Mouse (Mus musculus): Measurements from ENCODE around the gene Btbd1. TPM values are rescaled to one million over a fixed set of nuclear protein-coding genes. Genes with fewer than 3 reads are reported as not detected.

Gene Btbd1
- polyA plus RNA-seq (2015; fragmentation: Nextera tagmentation; extraction: Ambion mirVana): 37.9 and 40.6 TPM in 2 replicates

DNA sequence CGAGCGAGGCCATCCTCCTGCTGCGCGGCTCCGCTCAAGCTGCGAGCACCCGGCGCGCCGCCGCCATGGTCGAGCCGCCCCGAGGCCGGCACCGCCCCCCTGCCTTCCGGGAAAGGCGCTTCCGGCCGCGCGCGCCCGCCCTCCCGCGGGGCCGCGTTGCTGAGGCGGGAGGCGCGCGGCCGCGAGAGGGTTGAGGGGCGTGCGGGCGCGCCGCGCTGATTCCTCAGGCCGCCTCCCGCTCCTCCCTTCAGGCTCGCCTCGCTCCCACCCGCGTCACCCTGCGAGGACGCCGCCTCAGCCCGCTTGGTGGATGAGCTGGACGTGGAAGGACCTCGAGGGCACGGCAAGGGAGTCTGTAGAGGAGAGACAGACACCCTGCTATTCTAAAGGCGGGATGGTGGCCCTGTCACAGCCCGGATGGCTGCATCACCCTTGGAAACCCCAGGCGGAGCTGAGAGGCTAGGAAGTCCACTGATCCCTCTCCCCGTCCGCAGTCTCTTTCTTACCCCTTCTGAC, at the start of gene Btbd1:
Gene Btbd1 (minus strand): TSS at position 53 of the 516 bp plus-strand sequence.
- H3K4me1 ChIP-seq (replicated peaks; ENCODE audit: control insufficient read depth, insufficient read depth): peaks cover 6% of the 10 kb centered on the region
- H3K4me2 ChIP-seq (replicated peaks; ENCODE audit: low read depth): peak within 1 kb of the TSS; percentile 71
- peak within 1 kb of the TSS; percentile 94 for H3K27ac ChIP-seq (replicated peaks)
- H3K36me3 ChIP-seq (ENCODE audit: control insufficient read depth, insufficient read depth, low read length): no peaks in the 10 kb centered on the region
- ATAC-seq (ENCODE audit: low FRiP score, low TSS enrichment) (peak; percentile 94), DNase-seq (ENCODE audit: low spot score) (peak; percentile 87)
- WGBS: under 1% methylated on average over 39 of the region's 58 CpGs
- H3K9ac ChIP-seq (ENCODE audit: low read length): peak within 1 kb of the TSS; percentile 84
- H3K4me3 ChIP-seq (ENCODE audit: low read depth, low read length): peak within 1 kb of the TSS; percentile 83
- H3K27me3 ChIP-seq (ENCODE audit: control insufficient read depth, insufficient read depth, low read length): no peaks in the 10 kb centered on the region
- no peak for TF ChIP-seq EP300 (optimal IDR thresholded peaks at IDR 0.05)
- TF ChIP-seq CTCF (IDR thresholded peaks at IDR 0.05; ENCODE audit: low read depth): peak; percentile 5; the same call in 1 of the 2 replicates
- no peaks in the 10 kb centered on the region for H3K9me3 ChIP-seq (ENCODE audit: control insufficient read depth, low read length)

DNA sequence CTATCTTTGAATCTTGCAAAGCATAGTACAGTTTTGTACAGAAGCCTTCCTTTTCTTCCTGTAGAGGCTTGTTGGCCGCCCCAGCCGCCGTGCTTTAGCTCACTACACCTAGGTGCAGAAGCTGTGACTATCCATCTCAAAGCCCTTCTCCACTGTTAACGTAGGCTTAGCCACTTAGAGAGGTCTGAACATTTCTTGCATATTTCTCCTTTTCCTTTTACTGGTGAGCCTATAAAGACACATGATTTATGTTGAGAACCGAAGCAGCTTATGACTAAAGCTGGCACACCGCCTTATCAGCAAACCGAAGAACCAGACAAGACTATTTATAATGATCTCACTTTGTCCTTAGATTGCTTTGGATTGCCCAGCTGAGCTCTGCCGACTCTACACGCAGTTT, 46.1 kb upstream of the Btbd1 start:
- H3K27ac ChIP-seq (replicated peaks): no peak overlapping the region
- TF ChIP-seq EP300 (optimal IDR thresholded peaks at IDR 0.05): no peak
- no peak for TF ChIP-seq CTCF (IDR thresholded peaks at IDR 0.05; ENCODE audit: low read depth)
- H3K27me3 ChIP-seq (ENCODE audit: control insufficient read depth, insufficient read depth, low read length): no peaks in the 10 kb centered on the region
- DNase-seq (ENCODE audit: low spot score) (no peak), ATAC-seq (ENCODE audit: low FRiP score, low TSS enrichment) (no peak)
- WGBS: 45% methylated on average over 9 of the region's 9 CpGs
- no peak overlapping the region for H3K9ac ChIP-seq (ENCODE audit: low read length)
- no peak overlapping the region for H3K4me3 ChIP-seq (ENCODE audit: low read depth, low read length)
- no peaks in the 10 kb centered on the region for H3K4me1 ChIP-seq (replicated peaks; ENCODE audit: control insufficient read depth, insufficient read depth)
- no peaks in the 10 kb centered on the region for H3K36me3 ChIP-seq (ENCODE audit: control insufficient read depth, insufficient read depth, low read length)
- no peaks in the 10 kb centered on the region for H3K9me3 ChIP-seq (ENCODE audit: control insufficient read depth, low read length)
- no peak overlapping the region for H3K4me2 ChIP-seq (replicated peaks; ENCODE audit: low read depth)

DNA sequence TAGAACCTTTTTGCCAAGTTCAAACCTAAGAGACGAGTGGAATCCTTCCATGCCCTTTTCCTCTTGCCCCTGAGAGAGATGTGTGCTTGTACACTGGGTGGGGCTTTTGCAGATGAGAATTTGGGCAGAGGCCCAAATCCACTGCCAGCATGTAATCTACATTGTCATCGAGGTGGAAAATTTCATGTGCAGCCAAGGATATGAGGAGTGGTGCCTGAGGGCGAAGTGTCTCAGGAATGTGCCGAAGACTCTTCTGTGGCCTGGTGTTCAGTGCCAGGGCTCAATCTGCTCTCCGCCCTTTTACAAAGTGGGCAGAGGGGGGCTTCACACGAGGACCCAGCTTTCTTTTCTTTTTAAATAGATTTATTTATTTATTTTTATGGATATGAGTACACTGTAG, 45.4 kb upstream of the Btbd1 start:
- no peak for DNase-seq (ENCODE audit: low spot score)

DNA sequence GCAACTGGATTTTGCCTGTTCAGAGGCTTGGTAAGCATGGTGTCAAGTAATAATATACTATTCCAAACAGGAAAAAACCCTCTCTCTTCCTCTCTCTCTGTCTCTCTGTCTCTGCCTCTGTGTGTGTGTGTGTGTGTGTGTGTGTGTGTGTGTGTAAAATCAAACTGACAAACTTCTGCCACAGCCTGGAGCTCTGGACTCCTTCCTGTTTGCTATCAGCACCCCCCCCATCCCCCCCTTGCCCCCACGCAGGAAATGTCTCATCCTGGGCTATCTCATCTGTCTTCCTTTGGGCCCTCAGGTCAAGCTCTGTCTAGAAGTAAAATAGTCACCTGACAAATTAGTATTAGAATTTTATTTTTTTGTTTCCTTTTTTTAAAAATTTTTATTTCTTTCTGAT, 44.6 kb upstream of the Btbd1 start:
- H3K9me3 ChIP-seq (ENCODE audit: control insufficient read depth, low read length): no peaks in the 10 kb centered on the region
- no peaks in the 10 kb centered on the region for H3K4me1 ChIP-seq (replicated peaks; ENCODE audit: control insufficient read depth, insufficient read depth)
- no peak for DNase-seq (ENCODE audit: low spot score)
- H3K36me3 ChIP-seq (ENCODE audit: control insufficient read depth, insufficient read depth, low read length): no peaks in the 10 kb centered on the region
- H3K4me3 ChIP-seq (ENCODE audit: low read depth, low read length): no peak overlapping the region
- no peak for TF ChIP-seq CTCF (IDR thresholded peaks at IDR 0.05; ENCODE audit: low read depth)
- TF ChIP-seq EP300 (optimal IDR thresholded peaks at IDR 0.05): no peak
- H3K4me2 ChIP-seq (replicated peaks; ENCODE audit: low read depth): no peak overlapping the region
- no peak for ATAC-seq (ENCODE audit: low FRiP score, low TSS enrichment)
- H3K9ac ChIP-seq (ENCODE audit: low read length): no peak overlapping the region
- 38% methylated on average over 1 of the region's 1 CpGs for WGBS
- no peak overlapping the region for H3K27ac ChIP-seq (replicated peaks)
- H3K27me3 ChIP-seq (ENCODE audit: control insufficient read depth, insufficient read depth, low read length): no peaks in the 10 kb centered on the region

More for the DNA sequence above, 45.4 kb upstream of the Btbd1 start:
- Histone ChIP-seq H3K4me1 (replicated peaks; ENCODE audit: control insufficient read depth, insufficient read depth) (no peaks in the 10 kb centered on the region), H3K9me3 (ENCODE audit: control insufficient read depth, low read length) (no peaks in the 10 kb centered on the region), H3K4me3 (ENCODE audit: low read depth, low read length) (no peak overlapping the region), H3K27me3 (ENCODE audit: control insufficient read depth, insufficient read depth, low read length) (no peaks in the 10 kb centered on the region), H3K27ac (replicated peaks) (no peak overlapping the region), H3K36me3 (ENCODE audit: control insufficient read depth, insufficient read depth, low read length) (no peaks in the 10 kb centered on the region), H3K4me2 (replicated peaks; ENCODE audit: low read depth) (no peak overlapping the region), H3K9ac (ENCODE audit: low read length) (no peak overlapping the region)
- TF ChIP-seq EP300 (optimal IDR thresholded peaks at IDR 0.05) (no peak), CTCF (IDR thresholded peaks at IDR 0.05; ENCODE audit: low read depth) (no peak)
- 60% methylated on average over 6 of the region's 6 CpGs for WGBS
- no peak for ATAC-seq (ENCODE audit: low FRiP score, low TSS enrichment)

DNA sequence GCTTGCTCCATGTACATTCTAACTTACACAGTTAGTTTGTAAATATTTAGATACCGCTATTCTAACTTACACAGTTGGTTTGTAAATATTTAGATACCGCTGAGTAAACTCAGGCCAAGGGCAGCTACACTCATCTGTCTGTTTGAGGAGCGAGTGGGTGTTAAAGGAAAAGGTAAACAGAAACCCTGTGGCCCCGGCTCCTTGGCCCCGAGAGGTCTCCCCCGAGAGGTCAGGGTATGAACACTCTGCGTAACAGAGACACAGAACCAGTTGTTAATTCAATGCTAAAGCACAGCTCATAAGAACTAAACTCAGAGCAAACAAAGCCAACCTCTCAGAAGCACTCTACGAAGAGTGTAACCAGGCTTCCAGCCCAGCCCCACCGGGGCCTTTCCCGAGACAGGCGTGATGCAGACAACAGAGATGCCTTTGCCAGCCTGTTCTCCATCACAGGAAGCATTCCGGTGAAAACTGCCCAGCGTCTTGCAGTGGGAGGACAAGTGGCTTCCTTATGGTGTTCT, 43.3 kb upstream of the Btbd1 start:
- no peak overlapping the region for H3K9ac ChIP-seq (ENCODE audit: low read length)
- no peak overlapping the region for H3K4me2 ChIP-seq (replicated peaks; ENCODE audit: low read depth)
- no peak overlapping the region for H3K4me3 ChIP-seq (ENCODE audit: low read depth, low read length)
- no peaks in the 10 kb centered on the region for H3K36me3 ChIP-seq (ENCODE audit: control insufficient read depth, insufficient read depth, low read length)
- no peaks in the 10 kb centered on the region for H3K4me1 ChIP-seq (replicated peaks; ENCODE audit: control insufficient read depth, insufficient read depth)
- no peaks in the 10 kb centered on the region for H3K27me3 ChIP-seq (ENCODE audit: control insufficient read depth, insufficient read depth, low read length)
- no peak overlapping the region for H3K27ac ChIP-seq (replicated peaks)
- 30% methylated on average over 13 of the region's 13 CpGs for WGBS
- peak; percentile 62 for ATAC-seq (ENCODE audit: low FRiP score, low TSS enrichment)
- H3K9me3 ChIP-seq (ENCODE audit: control insufficient read depth, low read length): no peaks in the 10 kb centered on the region
- DNase-seq (ENCODE audit: low spot score): peak; percentile 31
- TF ChIP-seq CTCF (IDR thresholded peaks at IDR 0.05; ENCODE audit: low read depth): no peak
- TF ChIP-seq EP300 (optimal IDR thresholded peaks at IDR 0.05): no peak

DNA sequence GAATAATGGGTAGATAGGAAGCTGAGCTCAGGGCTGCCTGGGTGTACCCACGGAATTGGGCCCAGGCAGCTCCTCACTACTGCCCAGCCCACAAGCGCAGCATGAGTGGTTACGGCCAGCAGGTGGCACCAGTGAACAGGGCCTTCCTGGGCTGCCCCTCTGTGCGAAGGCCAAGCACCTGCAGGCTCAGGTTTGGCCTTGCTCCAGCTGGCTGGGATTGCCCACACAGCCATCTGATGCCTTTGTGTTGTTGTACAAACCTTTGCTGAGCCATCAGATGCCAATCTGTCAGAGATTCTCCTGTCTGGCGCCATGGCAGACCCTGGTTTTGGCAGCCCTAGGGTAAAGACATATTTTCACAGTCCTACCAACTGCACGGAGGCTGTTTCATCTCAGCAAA, 38.9 kb upstream of the Btbd1 start:
- no peak overlapping the region for H3K27ac ChIP-seq (replicated peaks)
- DNase-seq (ENCODE audit: low spot score) (peak; percentile 89), ATAC-seq (ENCODE audit: low FRiP score, low TSS enrichment) (peak; percentile 68)
- H3K4me2 ChIP-seq (replicated peaks; ENCODE audit: low read depth): no peak overlapping the region
- H3K27me3 ChIP-seq (ENCODE audit: control insufficient read depth, insufficient read depth, low read length): no peaks in the 10 kb centered on the region
- H3K9ac ChIP-seq (ENCODE audit: low read length): no peak overlapping the region
- 31% methylated on average over 6 of the region's 6 CpGs for WGBS
- H3K4me3 ChIP-seq (ENCODE audit: low read depth, low read length): no peak overlapping the region
- no peaks in the 10 kb centered on the region for H3K9me3 ChIP-seq (ENCODE audit: control insufficient read depth, low read length)
- no peaks in the 10 kb centered on the region for H3K36me3 ChIP-seq (ENCODE audit: control insufficient read depth, insufficient read depth, low read length)
- H3K4me1 ChIP-seq (replicated peaks; ENCODE audit: control insufficient read depth, insufficient read depth): no peaks in the 10 kb centered on the region
- TF ChIP-seq EP300 (optimal IDR thresholded peaks at IDR 0.05): no peak
- TF ChIP-seq CTCF (IDR thresholded peaks at IDR 0.05; ENCODE audit: low read depth): peak; percentile 95
